Mouse (Mus musculus): Measurements from ENCODE around the gene Prpf40b. TPM values are rescaled to one million over a fixed set of nuclear protein-coding genes. Genes with fewer than 3 reads are reported as not detected.
A peak's percentile ranks its signal among the peaks of the same experiment; 100 is the strongest.

Prpf40b gene
- polyA plus RNA-seq, 1 experiment from 2014 or later = 45.7 TPM

- no peak overlapping the region for H3K4me2 ChIP-seq (replicated peaks; ENCODE audit: low read depth, low read length)
- H3K9ac ChIP-seq (ENCODE audit: low read depth, low read length) = no peak overlapping the region
- no peak for ATAC-seq (ENCODE audit: low FRiP score)
- H3K27ac ChIP-seq (ENCODE audit: low read depth, low read length) = no peak overlapping the region
- H3K4me3 ChIP-seq (ENCODE audit: low read depth, low read length) = no peak overlapping the region
- H3K36me3 ChIP-seq (ENCODE audit: control insufficient read depth, insufficient read depth, low read length) = no peaks in the 10 kb centered on the region
- no peak for DNase-seq (ENCODE audit: low spot score)
- no peaks in the 10 kb centered on the region for H3K27me3 ChIP-seq (ENCODE audit: control insufficient read depth, insufficient read depth, low read length)
- 66% methylated on average over 9 of the region's 9 CpGs for WGBS
- H3K4me1 ChIP-seq (replicated peaks; ENCODE audit: control insufficient read depth, insufficient read depth, low read length) = no peaks in the 10 kb centered on the region
- no peaks in the 10 kb centered on the region for H3K9me3 ChIP-seq (ENCODE audit: control insufficient read depth, low read length)
These were observed 47.5 kb downstream of the Prpf40b start for GRCm38 (mm10) chr15:99342194-99342981.

- Histone ChIP-seq H3K4me1 (replicated peaks; ENCODE audit: control insufficient read depth, insufficient read depth, low read length) (no peaks in the 10 kb centered on the region), H3K4me3 (ENCODE audit: low read depth, low read length) (no peak overlapping the region), H3K27me3 (ENCODE audit: control insufficient read depth, insufficient read depth, low read length) (no peaks in the 10 kb centered on the region), H3K9ac (ENCODE audit: low read depth, low read length) (no peak overlapping the region), H3K9me3 (ENCODE audit: control insufficient read depth, low read length) (no peaks in the 10 kb centered on the region), H3K4me2 (replicated peaks; ENCODE audit: low read depth, low read length) (no peak overlapping the region), H3K27ac (ENCODE audit: low read depth, low read length) (peak overlapping the region; percentile 36; the same call in 1 of the 2 replicates), H3K36me3 (ENCODE audit: control insufficient read depth, insufficient read depth, low read length) (no peaks in the 10 kb centered on the region)
- no peak for ATAC-seq (ENCODE audit: low FRiP score)
- no peak for DNase-seq (ENCODE audit: low spot score)
- WGBS = 56% methylated on average over 5 of the region's 5 CpGs
These were observed 48.7 kb downstream of the Prpf40b start for GRCm38 (mm10) chr15:99343414-99344147.

- Histone ChIP-seq H3K9me3 (ENCODE audit: control insufficient read depth, low read length) (no peaks in the 10 kb centered on the region), H3K4me1 (replicated peaks; ENCODE audit: control insufficient read depth, insufficient read depth, low read length) (no peaks in the 10 kb centered on the region), H3K27me3 (ENCODE audit: control insufficient read depth, insufficient read depth, low read length) (no peaks in the 10 kb centered on the region), H3K4me3 (ENCODE audit: low read depth, low read length) (no peak overlapping the region), H3K9ac (ENCODE audit: low read depth, low read length) (no peak overlapping the region), H3K27ac (ENCODE audit: low read depth, low read length) (no peak overlapping the region), H3K4me2 (replicated peaks; ENCODE audit: low read depth, low read length) (no peak overlapping the region), H3K36me3 (ENCODE audit: control insufficient read depth, insufficient read depth, low read length) (no peaks in the 10 kb centered on the region)
- ATAC-seq (ENCODE audit: low FRiP score) (no peak), DNase-seq (ENCODE audit: low spot score) (no peak)
- 65% methylated on average over 8 of the region's 8 CpGs for WGBS
These were observed 49.4 kb downstream of the Prpf40b start for GRCm38 (mm10) chr15:99344148-99344870.

- Histone ChIP-seq H3K36me3 (ENCODE audit: control insufficient read depth, insufficient read depth, low read length) (no peaks in the 10 kb centered on the region), H3K9ac (ENCODE audit: low read depth, low read length) (no peak overlapping the region), H3K4me2 (replicated peaks; ENCODE audit: low read depth, low read length) (no peak overlapping the region), H3K4me1 (replicated peaks; ENCODE audit: control insufficient read depth, insufficient read depth, low read length) (no peaks in the 10 kb centered on the region), H3K4me3 (ENCODE audit: low read depth, low read length) (no peak overlapping the region), H3K9me3 (ENCODE audit: control insufficient read depth, low read length) (no peaks in the 10 kb centered on the region), H3K27ac (ENCODE audit: low read depth, low read length) (no peak overlapping the region), H3K27me3 (ENCODE audit: control insufficient read depth, insufficient read depth, low read length) (no peaks in the 10 kb centered on the region)
- WGBS = 72% methylated on average over 4 of the region's 4 CpGs
- ATAC-seq (ENCODE audit: low FRiP score) (no peak), DNase-seq (ENCODE audit: low spot score) (no peak)
These were observed 50.1 kb downstream of the Prpf40b start for GRCm38 (mm10) chr15:99344961-99345360.

DNA sequence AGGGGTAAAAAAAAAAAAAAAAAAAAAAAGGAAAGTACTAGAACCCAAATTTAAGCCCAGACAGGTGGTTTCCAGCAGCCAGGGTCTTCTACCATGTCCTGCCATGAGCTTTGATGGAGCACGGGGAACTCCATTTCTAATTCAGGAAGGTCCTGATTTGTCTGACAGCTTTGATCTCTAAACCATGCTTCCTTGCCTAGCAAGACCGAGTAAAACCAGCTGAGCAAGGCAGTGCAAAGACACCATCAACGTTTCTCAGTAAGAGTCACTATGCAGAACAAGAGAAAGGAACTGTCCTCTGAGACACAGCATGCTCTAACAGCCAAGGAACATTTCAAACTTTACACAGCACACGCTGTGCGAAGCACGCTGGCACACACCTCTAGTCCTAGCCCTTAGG is 56.7 kb downstream of the Prpf40b start:
- no peaks in the 10 kb centered on the region for H3K9me3 ChIP-seq (ENCODE audit: control insufficient read depth, low read length)
- DNase-seq (ENCODE audit: low spot score) = no peak
- no peaks in the 10 kb centered on the region for H3K36me3 ChIP-seq (ENCODE audit: control insufficient read depth, insufficient read depth, low read length)
- 86% methylated on average over 6 of the region's 6 CpGs for WGBS
- ATAC-seq (ENCODE audit: low FRiP score) = no peak
- no peak overlapping the region for H3K27ac ChIP-seq (ENCODE audit: low read depth, low read length)
- no peaks in the 10 kb centered on the region for H3K27me3 ChIP-seq (ENCODE audit: control insufficient read depth, insufficient read depth, low read length)
- H3K4me1 ChIP-seq (replicated peaks; ENCODE audit: control insufficient read depth, insufficient read depth, low read length) = no peaks in the 10 kb centered on the region
- H3K4me2 ChIP-seq (replicated peaks; ENCODE audit: low read depth, low read length) = no peak overlapping the region
- H3K9ac ChIP-seq (ENCODE audit: low read depth, low read length) = no peak overlapping the region
- H3K4me3 ChIP-seq (ENCODE audit: low read depth, low read length) = no peak overlapping the region

DNA sequence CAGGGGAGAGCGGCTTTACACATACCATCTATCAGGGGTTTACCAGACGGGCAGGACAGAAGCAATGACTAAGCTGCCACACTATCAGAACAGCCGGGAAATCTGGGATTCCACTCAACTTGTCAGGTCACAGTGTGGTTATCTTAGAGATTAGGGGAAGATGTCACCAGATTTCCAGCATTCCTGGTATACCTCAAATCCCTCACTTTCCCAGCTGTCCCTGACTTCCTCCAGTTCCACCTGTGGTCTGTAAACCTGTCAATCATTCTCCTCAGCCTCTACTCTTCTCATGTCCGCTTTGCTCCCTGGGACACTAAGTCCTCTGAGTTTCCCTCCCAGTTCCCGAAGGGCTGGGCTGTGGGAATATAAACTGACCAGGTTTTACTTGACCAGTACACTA is 57.4 kb downstream of the Prpf40b start:
- H3K9ac ChIP-seq (ENCODE audit: low read depth, low read length) = no peak overlapping the region
- H3K9me3 ChIP-seq (ENCODE audit: control insufficient read depth, low read length) = no peaks in the 10 kb centered on the region
- H3K4me2 ChIP-seq (replicated peaks; ENCODE audit: low read depth, low read length) = no peak overlapping the region
- no peaks in the 10 kb centered on the region for H3K27me3 ChIP-seq (ENCODE audit: control insufficient read depth, insufficient read depth, low read length)
- H3K27ac ChIP-seq (ENCODE audit: low read depth, low read length) = no peak overlapping the region
- H3K36me3 ChIP-seq (ENCODE audit: control insufficient read depth, insufficient read depth, low read length) = no peaks in the 10 kb centered on the region
- no peak for ATAC-seq (ENCODE audit: low FRiP score)
- WGBS = 81% methylated on average over 5 of the region's 5 CpGs
- DNase-seq (ENCODE audit: low spot score) = no peak
- no peak overlapping the region for H3K4me3 ChIP-seq (ENCODE audit: low read depth, low read length)
- H3K4me1 ChIP-seq (replicated peaks; ENCODE audit: control insufficient read depth, insufficient read depth, low read length) = no peaks in the 10 kb centered on the region

- no peak overlapping the region for H3K4me3 ChIP-seq (ENCODE audit: low read depth, low read length)
- H3K4me1 ChIP-seq (replicated peaks; ENCODE audit: control insufficient read depth, insufficient read depth, low read length) = no peaks in the 10 kb centered on the region
- H3K27ac ChIP-seq (ENCODE audit: low read depth, low read length) = no peak overlapping the region
- ATAC-seq (ENCODE audit: low FRiP score) (no peak), DNase-seq (ENCODE audit: low spot score) (no peak)
- H3K9me3 ChIP-seq (ENCODE audit: control insufficient read depth, low read length) = no peaks in the 10 kb centered on the region
- no peaks in the 10 kb centered on the region for H3K36me3 ChIP-seq (ENCODE audit: control insufficient read depth, insufficient read depth, low read length)
- no peak overlapping the region for H3K9ac ChIP-seq (ENCODE audit: low read depth, low read length)
- H3K4me2 ChIP-seq (replicated peaks; ENCODE audit: low read depth, low read length) = no peak overlapping the region
- H3K27me3 ChIP-seq (ENCODE audit: control insufficient read depth, insufficient read depth, low read length) = no peaks in the 10 kb centered on the region
- WGBS = 79% methylated on average over 6 of the region's 6 CpGs
These were observed 60.8 kb downstream of the Prpf40b start for GRCm38 (mm10) chr15:99355660-99356059.

- Histone ChIP-seq H3K9ac (ENCODE audit: low read depth, low read length) (no peak overlapping the region), H3K9me3 (ENCODE audit: control insufficient read depth, low read length) (no peaks in the 10 kb centered on the region), H3K27me3 (ENCODE audit: control insufficient read depth, insufficient read depth, low read length) (no peaks in the 10 kb centered on the region), H3K27ac (ENCODE audit: low read depth, low read length) (no peak overlapping the region), H3K36me3 (ENCODE audit: control insufficient read depth, insufficient read depth, low read length) (no peaks in the 10 kb centered on the region), H3K4me3 (ENCODE audit: low read depth, low read length) (no peak overlapping the region), H3K4me2 (replicated peaks; ENCODE audit: low read depth, low read length) (no peak overlapping the region), H3K4me1 (replicated peaks; ENCODE audit: control insufficient read depth, insufficient read depth, low read length) (no peaks in the 10 kb centered on the region)
- 85% methylated on average over 6 of the region's 6 CpGs for WGBS
- no peak for ATAC-seq (ENCODE audit: low FRiP score)
- DNase-seq (ENCODE audit: low spot score) = no peak
These were observed 61.6 kb downstream of the Prpf40b start for GRCm38 (mm10) chr15:99356462-99356861.
